Mouse (Mus musculus) heart, adult 2 months (tissue): ENCODE measurements at regions not wholly inside any gene's neighbourhood (a gene's known extent, or its start where the extent isn't known, plus 50 kb on each side); places are given as distances from the start of the nearest gene placed in this dataset.

Source experiments
- CTCF ChIP-seq: fragments of 200-600 bp; IDR thresholded peaks from 2 replicates; pipeline ENCODE4 v1.8.1; 2022; ENCODE audit warnings: antibody characterized with exemption, mild to moderate bottlenecking, moderate library complexity
- POLR2A ChIP-seq: fragments of 200-500 bp; IDR thresholded peaks from 2 replicates; pipeline ENCODE4 v1.6.1; 2011; ENCODE audit warnings: mild to moderate bottlenecking, low read depth, low read length, control low read depth; ENCODE audit not compliant: insufficient read depth

- TF ChIP-seq POLR2A (no peak), CTCF (no peak)
These were observed 98.4 kb upstream of the Impg1 start for GRCm38 (mm10) chr9:80563655-80564054.
